Mouse (Mus musculus) lung, postnatal 14 days (tissue): ENCODE data around the gene Dgkh.

Experiments
- DNase-seq: peaks from one replicate; pipeline ENCODE4 v3.0.0; 2021

Dgkh gene

DNA sequence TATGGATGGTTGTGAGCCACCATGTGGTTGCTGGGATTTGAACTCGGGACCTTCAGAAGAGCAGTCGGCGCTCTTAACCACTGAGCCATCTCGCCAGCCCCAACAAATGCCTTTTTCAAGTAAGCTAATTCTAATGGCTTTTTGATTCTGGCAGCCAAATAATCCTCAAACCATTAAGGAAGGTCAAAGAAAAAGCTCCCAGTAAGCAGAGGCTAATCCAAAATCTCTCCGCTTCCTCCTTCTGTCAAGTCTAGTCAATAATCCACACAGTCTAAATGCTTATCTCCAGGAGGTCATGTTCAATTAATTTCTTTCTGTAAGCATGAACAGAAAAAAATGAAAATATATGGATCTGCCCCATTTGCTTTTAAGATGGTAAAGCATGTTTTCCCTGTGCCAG, 197.9 kb downstream of the Dgkh start:
- no peak for DNase-seq

DNA sequence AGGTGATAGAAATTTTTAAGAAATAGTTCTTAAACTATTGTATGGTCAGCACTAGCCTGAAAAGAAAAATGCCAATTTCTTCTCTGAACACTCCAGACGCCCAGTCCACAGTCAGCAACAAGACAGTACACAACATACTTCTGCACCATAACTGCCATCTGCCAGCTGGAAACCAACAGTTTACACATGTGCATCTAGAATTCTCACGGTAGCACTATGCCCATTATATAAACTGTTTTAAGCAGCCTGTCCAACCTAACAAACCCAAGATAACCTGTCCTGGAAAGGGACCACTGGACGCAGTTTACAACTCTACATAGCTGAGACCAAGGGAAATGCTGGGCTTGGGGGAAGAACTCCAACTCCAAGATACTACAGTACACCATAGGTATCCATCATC, 198.9 kb downstream of the Dgkh start:
- DNase-seq = no peak

DNA sequence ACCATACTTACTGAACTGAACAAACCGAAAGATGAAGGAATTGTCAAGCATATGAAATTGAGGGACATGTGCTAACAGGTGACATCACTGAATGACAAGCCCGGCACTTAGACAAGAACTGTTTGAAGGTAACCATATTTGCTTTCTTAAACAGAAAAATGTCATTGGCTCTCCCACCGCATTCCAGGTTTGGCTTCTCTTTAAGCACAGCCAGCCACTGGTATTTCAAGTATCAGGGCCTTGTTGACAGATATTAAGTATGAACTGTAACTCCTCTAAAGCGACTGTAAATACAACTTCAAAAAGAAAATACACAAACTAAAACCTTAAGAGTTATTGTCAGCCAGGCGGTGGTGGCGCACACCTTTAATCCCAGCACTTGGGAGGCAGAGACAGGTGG, 200.2 kb downstream of the Dgkh start:
- no peak for DNase-seq

DNA sequence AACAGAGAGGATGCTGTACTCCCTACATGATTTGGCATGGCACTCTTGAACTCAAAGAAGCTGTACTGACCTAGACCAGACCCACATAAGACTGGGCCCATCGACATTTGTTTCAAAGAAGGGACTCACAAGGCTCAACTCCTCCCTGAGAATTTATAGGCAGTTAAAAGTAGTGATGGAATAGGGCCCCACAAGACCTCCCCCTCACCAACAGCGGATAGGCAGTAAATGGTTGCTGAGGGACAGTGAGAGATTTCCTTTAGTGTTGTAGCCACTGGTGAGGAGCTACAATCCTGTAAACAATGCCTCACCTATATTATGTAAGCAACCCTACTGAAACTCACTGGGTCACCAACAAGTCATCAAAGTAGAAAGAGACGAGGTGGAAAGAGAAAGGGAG, 202.3 kb downstream of the Dgkh start:
- DNase-seq = no peak

DNA sequence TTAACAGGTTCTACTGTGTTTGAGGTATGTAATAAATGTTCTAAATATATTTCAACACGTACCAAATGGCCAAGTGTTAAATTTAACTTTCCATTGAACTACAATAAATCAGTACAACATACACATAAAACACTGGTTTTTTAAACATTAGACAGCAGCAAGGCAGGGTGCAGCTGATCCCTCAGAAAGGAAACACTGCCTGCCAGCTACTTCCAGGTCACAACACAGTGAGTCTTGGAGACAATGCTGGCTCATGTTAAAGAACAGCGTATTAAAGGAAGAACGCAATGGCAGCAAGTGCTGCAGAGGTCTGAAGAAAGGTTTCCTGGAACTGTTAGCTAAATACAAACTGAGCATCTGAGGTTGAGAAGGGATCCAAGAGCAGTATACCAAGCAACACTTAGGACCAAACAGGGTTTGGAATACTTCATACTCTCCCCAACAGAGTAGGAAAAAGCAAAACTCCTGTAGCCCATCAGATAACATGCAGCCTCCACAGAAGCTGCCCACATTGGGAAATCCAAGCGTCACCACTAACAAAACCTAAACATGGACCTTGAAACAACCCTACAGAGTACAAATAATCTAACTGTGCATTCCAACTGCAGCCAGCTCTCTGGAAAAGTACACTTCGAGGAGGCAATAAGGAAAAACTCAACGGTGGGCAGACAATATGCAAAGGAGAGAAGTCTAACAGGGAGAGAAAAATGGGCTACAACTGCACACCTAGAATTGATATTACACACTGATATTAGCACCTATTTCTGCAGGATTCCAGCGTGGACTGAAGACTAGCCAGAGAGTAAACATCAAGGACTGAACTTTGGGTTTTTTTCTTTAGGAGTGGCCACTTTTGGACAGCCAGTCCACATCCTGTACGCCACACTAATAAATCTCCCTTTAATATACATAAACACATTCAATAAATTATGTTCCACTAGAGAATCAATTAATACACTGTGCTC, 203.8 kb downstream of the Dgkh start:
- no peak for DNase-seq

DNA sequence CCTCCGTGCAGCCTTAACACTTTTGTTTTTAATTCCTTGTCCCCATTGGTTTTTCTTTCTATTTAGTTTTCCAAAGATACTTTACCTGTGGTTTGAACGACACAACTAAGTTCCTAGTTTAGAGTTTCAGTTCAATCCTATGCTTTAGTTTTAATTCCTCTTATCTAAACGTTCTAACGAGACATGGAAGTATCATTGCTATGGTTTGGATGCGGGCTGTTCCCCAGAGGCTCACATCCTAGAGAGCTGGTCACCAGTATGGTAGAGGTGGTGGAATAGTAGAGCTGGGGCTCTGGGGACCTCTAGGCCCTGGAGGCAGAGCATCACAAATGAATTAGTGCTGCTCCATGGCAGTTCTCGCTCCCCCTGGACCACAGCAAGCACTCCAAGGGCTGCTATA, 205.7 kb downstream of the Dgkh start:
- DNase-seq = no peak

DNA sequence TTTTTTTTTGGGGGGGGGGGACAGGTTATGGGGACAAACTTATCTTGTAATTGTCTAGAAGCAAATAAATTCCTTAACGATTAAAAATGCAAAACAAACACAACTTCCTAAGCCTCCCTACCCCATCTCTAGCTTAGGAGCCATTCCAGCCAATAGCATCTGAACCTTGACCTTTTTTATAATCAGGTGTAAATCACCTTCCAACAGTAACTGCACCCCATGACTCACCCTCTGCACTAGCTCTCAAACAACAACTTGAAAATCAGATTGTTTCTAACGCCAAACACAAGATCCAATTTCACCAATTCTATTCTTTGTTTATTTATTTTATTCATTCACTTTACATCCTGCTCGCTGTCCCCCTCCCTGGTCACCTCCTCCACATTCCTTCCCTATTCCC, 206.1 kb downstream of the Dgkh start:
- DNase-seq = no peak

DNA sequence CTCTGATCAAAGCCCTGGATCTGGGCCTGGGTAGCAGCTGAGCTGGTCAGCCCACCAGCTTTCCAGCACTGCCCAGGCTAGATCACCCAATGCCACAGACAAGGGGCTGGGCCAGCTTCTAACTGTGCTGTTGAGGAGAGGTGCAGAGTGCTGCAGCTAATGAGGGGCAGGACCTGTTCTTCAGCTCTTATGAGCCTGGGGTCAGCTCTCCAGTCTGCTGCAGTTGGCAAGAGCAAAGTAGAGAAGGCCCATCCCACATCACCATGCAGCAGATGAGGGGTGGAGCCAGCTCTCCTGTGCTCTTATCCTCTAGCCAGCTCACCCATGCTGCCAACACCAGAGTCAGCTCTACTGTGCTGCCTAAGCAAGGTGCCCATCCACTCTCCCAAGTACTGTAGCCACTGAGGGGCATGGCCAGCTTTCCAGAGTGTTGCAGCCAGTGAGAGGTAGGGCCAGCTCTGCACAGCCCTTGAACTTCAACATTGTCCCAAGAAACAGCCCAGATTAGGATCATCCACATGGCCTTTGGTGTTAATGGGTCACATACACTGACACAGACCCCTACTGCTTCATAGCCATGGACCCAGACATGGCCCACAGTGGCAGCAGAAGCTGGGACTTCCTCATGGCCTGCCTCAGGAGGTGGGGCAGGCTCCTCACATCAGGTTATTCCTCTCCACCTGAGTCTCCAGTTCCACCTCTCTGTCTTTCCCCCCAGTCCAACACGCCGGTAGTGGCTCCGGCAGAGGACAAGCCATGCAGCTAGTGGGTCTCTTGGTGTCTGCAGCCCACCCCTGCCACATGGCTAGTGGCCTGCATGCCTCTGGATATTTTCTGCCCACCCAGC, 206.7 kb downstream of the Dgkh start:
- no peak for DNase-seq

DNA sequence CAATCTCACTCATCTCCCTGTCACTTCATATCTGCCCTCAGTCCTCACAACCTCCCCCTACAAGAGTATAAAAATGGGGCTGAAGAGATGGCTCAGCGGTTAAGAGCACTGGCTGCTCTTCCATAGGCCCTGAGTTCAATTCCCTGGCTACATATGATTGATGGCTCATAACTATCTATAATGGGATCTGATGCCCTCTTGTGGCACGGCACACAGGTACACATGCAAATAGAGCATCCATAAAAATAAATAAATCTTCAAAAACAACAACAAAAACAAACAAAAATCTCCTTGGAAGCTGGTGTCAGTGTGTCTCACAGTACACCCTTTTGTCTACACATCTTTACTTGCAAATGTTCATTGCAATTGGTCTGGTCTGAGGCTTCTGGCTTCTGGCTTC, 207.5 kb downstream of the Dgkh start:
- no peak for DNase-seq

DNA sequence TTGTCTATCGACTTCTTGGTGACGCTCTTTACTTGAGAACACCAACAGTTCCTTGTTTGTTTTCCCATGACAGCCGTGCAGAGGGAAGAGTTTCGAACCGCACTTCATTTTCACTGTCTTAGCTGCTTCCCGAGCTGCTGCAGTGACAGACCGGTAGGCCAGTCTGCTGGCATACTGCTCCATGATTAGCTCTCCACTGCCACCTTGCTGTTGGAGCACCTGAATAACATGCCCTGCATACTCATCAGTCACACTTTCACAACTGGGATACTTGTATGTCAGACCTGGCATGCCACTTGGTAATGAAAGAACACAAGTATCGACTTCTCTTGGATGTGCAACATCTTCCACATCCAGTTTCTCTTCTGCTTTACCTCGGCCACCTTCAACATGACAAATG, 221.9 kb downstream of the Dgkh start:
- DNase-seq = peak; percentile 13

DNA sequence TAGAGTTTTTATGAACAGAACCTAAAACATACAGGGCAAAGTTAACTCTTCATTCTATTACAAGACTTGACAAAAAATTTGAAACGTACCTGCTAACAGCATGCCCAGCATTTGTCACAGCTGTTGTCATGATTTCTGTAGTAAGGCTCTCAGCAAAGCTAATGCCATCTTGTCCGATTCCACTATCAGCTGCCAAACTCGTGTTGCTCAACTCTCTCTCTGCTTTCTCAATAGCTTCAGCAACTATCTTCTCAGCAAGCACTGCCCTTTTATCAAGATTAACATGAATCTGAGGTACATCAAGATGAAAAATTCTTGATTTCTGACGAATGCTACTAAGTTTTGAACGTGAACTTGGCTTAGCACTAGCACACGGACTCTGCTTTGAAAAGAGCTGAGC, 222.8 kb downstream of the Dgkh start:
- no peak for DNase-seq
